Mouse (Mus musculus) cerebellum, postnatal 36 days (tissue): Measurements from ENCODE around the gene Miox.

ENCODE experiments used
- DNase-seq, 2 experiments: peaks; one replicate each; pipeline ENCODE4 v3.0.0; 2021 to 2022; ENCODE audit warnings: mixed read lengths in 2 of 2

The Miox gene

DNA sequence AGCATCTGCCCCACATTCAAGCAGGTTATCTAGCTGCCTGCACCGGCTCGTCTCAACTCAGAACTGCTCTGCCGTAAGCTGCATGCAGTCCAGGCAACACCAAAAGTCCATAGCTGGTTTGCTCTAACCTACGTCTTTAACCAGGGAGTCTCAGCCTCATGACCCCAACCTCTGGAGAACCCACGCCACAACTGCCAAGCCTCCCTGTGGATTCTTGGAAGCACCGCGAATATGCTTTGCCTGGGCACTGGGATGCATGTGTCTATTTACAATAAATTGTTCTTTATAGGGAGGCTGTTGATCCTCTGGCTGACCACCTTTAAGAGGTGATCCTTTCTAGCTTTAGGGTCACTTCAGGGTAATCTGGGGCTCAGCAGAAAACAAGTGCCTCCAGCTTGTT lies 38.3 kb downstream of the Miox start:
- peak in 1 of 2 experiments; percentile 8 for DNase-seq

DNA sequence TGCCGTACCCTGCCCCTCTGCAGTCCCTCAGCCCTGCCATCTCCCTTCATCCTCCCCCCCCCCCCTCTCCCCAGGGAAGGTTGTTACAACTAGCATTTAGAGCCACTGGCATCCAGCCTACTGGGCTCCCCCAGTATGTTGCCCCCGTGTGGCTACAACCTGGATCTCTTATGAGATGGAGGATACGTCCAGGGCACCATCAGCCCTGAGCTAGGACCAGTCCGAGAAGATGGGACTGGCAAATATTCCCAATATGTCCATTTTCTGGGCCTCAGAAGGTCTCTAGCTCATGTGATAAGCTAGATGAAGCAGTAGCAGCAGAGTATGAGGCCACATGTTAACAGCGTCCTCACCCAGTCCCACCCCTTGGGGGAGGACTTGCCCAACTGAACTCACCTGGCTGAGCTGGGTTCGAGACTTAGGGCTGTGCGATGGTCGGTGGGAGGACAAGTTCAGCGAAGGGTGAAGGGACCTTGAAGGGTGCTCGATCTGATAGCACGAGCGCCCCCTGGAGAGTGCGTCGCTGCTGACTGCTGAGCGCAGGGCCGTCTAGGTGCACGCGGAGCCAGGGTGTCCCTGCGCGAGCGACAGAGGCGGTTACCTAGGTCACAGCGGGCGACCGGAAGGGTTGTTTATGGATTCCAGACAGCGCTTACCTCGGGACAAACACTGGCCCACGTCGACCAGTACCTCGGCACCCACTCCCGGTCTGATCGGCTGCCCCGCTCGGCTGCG lies 39.0 kb downstream of the Miox start:
- DNase-seq: peak; percentile 79 to 83

GRCm38 (mm10) chr15:89373762-89374248 lies 39.6 kb downstream of the Miox start, which contains the start of gene Sco2:
Gene Sco2 (minus strand): TSS chr15:89373846.
- DNase-seq: peak; percentile 96 to 98

DNA sequence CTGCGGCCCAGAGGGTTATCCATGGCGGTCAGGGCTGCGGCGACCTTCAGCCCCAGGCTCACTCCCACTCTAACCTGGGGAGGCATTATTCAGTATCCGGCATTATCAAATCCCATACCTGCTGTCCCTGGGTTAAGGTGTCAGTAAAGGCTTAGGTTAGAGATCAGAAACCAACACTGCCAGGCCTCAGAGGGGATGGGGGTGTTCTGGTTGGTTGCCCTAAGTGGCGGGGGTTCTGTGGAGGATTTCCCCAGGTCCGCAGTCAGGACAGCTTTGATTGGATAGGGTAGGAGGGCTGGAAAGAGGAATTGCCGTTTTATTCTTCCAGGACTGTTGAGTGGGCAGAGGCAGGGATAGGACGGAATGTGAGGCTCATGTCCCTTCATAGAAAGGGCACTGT lies 40.1 kb downstream of the Miox start:
- peak in 1 of 2 experiments; percentile 5 for DNase-seq

GRCm38 (mm10) chr15:89374801-89375534 lies 40.8 kb downstream of the Miox start:
- peak in 1 of 2 experiments; percentile 14 for DNase-seq

- peak in 1 of 2 experiments; percentile 14 for DNase-seq
Measured at GRCm38 (mm10) chr15:89376040-89376439, 41.8 kb downstream of the Miox start.

- DNase-seq: peak in 1 of 2 experiments; percentile 8
Measured at GRCm38 (mm10) chr15:89376957-89377356, 42.8 kb downstream of the Miox start, which contains the start of gene Tymp. Gene Tymp (minus strand): TSS chr15:89377039.

- peak in 1 of 2 experiments; percentile 11 for DNase-seq
Measured at GRCm38 (mm10) chr15:89377362-89377761, 43.2 kb downstream of the Miox start.

DNA sequence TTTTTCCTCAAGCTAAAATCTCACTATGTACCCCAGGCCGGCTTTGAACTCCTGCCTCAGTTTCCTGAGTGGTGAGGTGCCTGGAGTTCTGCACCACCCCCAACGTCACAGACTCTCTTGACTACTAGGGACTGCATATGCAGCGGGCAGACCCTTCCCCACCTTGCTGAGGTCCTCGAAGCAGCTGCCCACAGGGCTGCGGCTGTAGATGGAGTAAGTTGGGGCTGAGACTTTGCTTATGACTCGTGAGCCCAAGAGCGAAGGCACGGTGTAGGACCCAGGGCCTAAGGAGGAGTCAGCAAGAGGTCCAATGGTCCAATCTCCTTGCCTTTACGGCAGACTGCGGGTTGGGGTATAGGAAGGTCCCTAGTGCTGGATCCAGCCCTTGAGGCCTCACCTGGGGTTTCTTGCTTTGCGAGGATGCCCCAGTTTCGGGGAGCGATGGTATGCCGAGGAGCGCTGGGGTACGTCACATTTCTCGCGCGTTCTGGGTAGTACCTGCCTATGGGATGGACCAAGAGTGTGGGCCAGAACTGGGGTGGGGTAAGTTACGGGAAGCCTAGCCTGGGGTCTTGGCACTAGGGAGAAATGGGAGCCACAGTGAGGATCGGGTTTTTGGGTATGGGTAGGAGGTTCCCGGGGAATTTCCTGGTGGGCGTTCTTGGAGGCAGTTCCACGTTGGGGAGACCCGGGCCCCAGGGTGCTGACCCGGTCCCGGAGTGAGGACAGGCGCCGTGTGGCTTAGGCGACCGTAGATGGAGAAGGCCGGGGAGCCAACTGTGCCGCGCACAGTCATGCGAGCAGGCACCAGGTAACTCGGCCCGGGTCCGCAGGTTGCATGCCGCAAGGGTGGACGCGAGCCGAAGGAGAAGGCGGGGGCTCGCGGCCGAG lies 44.0 kb downstream of the Miox start:
- DNase-seq: peak in 1 of 2 experiments; percentile 50

DNA sequence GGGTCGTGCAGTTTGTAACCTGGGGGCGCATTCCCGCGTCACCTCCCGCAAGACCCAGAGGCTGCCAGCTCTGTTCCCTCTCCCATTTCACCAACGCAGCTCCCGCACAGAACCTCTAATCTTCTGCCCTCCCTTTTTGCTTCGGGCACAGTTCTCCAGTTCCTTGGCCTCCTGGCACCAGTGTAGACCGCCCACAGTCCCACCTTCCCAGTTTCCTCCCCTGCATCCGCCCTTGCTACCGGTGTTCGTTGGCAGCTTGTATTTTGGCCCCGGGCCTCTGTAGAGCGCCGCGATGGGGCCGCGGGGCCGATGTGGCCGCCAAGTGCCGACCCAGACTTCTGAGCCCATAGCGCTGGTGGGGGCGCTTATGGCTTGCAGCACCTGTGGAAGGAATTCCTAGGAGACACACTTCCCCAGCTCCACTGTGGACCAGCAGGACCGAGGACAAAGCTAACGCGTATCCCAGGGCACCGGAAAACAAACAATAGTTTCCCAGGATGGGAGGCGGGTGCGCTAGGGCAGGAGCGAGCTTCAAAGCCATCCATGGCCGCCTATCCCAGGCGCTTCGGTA lies 44.7 kb downstream of the Miox start, which contains the start of gene Odf3b:
Gene Odf3b (minus strand): TSS at position 452 of the 571 bp plus-strand sequence.
- DNase-seq: peak; percentile 84 to 88

GRCm38 (mm10) chr15:89379429-89379828 lies 45.2 kb downstream of the Miox start:
- DNase-seq: peak; percentile 60 to 69

DNA sequence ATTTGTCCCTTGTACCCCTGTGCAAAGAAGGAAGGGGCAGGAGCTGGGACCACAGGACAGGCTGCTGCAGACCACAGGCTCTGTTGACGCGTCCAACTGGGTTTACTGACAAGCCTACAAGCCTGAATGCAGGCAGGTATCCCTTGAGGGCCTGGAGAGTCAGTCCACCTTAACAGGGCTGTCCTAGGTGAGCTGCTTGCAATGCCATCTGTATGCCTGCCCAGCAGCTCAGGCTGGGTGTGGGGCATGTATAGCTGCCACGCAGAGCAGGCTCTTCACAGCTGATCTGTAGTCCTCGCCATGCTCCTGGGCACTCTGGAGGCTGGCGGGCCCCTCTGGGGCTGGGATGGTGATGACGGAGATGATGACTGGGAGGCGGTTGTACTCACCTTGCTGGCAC lies 50.4 kb downstream of the Miox start, which contains the start of gene Klhdc7b:
Gene Klhdc7b (plus strand): TSS at position 301 of the 400 bp plus-strand sequence.
- DNase-seq: no peak
